Mouse (Mus musculus) left cerebral cortex, postnatal 25 days (tissue): ENCODE results near the gene Cadps2. TPM values are rescaled to one million over a fixed set of nuclear protein-coding genes. Genes with fewer than 3 reads are reported as not detected.

ENCODE experiments used
- DNase-seq, 2 experiments: peaks; one replicate each; pipeline ENCODE4 v3.0.0; 2022; ENCODE audit warnings: low spot score in 2 of 2, mixed read lengths in 1 of 2
- intact Hi-C: fragments of 180-260 bp; cut with DNase I; formaldehyde crosslinking; loops from one replicate; pipeline ENCODE4 v1.15.1; 2025
- total RNA-seq, 2 experiments: library from RNA; stranded (reverse); gene quantifications; 2 replicates each; pipeline ENCODE4 v1.2.3; 2021

The Cadps2 gene
- total RNA-seq, 2 experiments from 2014 or later, result 85.8 to 90.7 TPM

DNA sequence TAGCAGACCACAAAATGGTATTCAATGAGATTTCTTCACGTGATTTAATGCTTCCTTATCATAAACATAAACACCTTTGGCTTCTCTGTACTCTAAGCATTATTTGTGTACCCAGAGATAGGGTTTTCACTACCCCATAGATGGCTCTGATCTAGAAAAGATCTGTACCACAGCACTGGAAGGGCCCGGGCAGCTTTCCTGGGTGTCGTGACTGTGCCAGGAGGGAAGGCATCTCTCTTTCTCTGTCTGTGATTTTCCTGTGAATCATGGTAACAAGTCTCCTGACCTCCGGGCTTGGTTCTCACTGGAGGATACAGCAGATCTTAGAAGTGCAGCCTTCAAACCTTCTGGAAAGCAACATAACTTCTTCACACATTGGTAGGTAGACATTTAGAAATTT is 265.5 kb downstream of the Cadps2 start:
- DNase-seq, result no peak
- intact Hi-C loops, result no loop called here

DNA sequence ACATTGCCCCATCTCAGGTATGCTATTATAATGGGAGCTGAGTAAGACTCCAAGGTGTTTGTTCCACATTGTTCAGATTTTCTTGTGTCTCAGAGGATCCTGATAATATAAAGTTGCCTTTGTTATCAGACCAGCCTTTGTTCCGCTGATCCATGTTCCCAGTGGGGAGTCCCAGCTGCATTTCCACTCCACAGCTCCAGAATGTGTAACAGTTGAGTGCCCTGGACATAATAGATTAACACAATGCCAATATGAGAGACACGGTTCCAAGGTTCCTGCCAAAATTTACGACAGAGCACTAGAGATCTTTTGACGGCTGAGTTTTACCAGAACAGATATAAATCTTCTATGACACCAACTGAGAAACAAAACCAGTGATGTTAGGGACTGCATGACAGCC is 266.8 kb downstream of the Cadps2 start:
- DNase-seq, result no peak
- intact Hi-C loops, result no loop called here

DNA sequence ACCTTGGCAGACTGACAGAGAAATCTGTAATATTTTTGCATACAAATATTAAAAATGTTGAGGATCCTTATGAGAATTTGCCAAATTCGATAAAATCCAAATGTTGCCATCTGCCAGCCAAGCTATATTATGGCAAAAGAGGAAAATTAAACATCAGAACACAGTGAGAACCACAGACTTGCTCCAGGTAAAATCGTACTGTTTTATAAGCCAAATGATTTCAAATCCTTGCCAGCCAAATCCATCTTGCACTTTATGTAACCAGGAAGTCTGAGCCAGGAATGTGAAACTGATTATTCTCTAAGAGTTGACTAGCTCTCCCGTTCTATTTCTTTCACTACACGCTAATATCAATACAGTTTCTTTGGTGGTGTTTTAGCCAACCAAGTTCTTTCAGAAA is 269.5 kb downstream of the Cadps2 start:
- DNase-seq, result peak; percentile 19 to 36
- intact Hi-C loops, result no loop called here

DNA sequence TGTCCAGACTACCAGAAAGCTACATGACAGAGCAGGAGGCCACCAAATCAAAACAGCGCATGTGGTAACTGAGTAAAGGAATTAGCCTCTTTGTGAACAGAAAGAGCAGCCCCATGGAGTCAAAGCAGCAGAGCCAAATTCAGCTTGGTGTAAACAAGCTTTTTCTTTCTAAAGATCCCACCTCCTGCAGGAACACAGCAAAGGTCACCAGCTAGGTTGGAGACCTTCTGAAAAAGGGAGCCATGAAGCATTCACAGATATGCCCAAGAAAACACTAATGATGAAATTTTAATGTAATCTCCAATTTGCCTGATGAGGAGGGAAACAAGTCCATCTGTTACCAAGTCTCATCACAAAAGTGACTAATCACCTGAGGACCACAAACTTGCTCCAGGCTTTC is 270.5 kb downstream of the Cadps2 start:
- no peak for DNase-seq
- intact Hi-C loops, result no loop called here

DNA sequence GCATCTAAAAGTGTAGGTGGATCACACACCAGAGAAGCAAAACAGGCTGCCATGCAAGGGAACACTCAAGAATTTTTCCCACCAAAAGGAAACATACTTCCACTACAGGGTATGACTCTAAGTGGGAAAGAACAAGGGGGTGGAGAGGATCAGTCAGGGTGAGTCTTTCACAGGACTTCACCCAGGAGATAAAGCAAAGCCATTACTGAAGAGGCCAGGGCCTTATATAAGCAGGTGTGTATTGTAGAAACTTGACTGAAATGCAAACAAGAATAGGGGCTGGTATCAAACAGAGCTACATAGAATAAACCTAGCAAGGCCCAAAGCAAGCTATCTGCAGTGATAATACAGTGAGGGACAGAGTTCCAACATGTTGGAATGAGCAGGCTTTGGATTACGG is 271.6 kb downstream of the Cadps2 start:
- intact Hi-C loops, result no loop called here
- DNase-seq, result no peak

DNA sequence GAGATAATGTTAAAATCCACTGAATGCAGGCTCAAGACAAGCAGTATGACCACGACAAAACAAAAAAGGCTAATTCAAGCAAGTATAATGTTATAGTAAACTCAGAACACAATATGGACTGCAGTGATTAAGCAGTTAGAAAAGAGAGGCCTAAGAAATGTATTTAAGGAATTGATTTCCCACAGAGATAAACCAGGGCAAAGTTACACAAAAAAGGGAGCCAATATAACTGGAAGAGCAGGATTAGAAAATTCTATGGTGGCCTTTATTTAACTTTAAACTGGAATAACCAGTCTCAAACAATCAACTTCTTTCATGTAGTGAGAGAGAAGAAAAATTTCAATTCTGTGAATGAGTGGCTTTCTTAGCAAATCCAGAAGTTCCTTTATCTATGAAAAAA is 289.3 kb downstream of the Cadps2 start:
- DNase-seq, result no peak
- intact Hi-C loops, result no loop called here

DNA sequence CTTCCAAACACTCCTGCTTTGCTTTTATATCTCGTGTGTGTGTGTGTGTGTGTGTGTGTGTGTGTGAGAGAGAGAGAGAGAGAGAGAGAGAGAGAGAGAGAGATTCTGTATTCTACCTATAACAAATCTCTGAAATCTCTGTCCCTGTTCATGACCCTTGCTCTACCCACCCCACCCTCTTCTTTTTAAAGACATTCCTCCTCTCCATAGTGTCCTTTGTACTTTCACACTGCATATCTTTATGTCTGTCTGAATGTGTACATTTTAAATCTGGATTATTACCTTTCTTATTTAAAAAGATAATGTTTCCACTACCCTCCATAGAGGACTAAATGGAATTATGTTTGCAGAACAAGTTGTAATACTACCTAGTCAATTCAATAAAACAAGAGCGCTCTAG is 315.5 kb downstream of the Cadps2 start:
- intact Hi-C loops, result no loop called here
- DNase-seq, result no peak

DNA sequence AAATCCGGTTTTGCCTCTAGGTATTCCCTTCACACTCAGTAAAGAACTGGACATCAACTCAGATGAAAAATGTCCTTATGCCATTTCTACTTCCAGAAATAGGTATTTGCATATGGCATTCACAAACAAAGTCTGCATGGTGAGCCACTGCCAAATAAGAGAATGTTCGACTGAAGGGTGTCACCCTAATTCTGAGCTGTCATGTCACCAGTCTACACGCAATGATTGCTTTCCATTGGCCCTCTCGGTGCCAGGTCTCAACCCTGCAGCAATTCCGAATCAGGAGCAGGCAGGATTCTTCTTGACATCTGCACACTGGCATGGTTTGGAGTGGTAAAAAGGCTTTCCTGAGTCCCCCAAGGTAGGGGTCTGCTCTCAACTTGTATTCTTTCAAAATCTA is 316.7 kb downstream of the Cadps2 start:
- DNase-seq, result no peak
- intact Hi-C loops, result no loop called here

DNA sequence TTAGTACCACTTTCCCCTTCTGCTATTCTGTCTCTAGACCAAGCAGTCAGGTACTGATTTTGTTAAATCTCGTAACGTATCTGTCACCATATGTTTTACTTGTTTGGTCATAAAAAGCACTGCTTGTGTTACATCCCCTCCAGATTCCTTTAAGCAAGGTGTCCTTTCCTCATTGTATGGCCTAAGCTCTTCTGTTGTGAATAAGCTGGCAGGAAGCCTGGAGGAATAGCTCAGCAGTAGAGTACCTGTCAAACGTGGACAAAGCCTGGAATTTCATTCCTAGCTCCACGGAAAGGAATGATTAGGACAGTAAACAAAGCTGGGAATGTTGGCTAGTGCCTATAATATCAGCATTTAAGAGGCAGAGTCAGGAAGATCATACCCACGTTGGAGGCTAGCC is 340.6 kb downstream of the Cadps2 start:
- no peak for DNase-seq
- intact Hi-C loops, result loop anchor here (10.0 kb wide), 1 partner anchor 1016 kb away; the partner anchor contains the start of gene Iqub

DNA sequence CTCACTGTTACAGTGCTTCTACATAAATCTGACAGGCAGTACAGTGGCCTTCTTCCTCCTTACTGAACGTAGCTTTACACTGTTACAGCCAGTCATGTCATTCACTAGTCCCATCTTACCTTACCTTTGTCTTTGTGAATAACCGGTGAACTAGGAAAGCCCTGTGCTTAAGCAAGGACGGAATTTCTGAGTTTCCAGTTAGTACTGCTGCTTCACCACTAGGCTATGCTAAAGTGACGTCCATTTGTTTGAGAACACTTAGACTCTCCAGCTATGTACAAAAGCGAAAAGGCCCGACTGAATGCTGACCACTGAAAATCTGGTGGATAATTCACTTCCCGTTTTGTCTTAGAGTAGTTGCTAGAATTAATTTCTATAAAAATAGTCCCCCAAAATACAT is 347.4 kb downstream of the Cadps2 start:
- DNase-seq, result peak; percentile 23 to 54
- intact Hi-C loops, result loop anchor here (1.0 to 10.0 kb wide), 4 partner anchors 395 to 1023 kb away; partner anchors contain the start of gene Iqub

DNA sequence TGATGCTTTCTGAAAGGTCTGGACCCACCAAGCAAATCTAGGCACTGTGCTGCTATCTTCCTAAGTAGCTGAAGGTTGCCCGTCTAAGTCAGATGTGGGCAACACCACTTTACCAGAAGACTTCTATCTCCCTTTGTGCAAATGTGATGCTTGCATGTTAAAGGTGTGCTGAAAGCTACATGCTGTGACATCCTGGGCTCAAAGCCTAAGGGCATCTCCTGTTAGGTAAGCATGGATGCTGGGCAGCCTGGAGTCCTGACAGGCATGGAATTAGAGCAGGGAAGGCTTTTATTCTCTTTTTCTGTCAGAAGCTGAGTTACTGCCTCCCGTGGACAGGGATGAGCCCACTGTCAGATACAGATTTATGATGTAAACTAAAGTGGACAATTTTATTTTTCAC is 348.8 kb downstream of the Cadps2 start:
- DNase-seq, result no peak
- intact Hi-C loops, result loop anchor here (5.0 to 10.0 kb wide), 3 partner anchors 397 to 1024 kb away; partner anchors contain the start of gene Iqub

DNA sequence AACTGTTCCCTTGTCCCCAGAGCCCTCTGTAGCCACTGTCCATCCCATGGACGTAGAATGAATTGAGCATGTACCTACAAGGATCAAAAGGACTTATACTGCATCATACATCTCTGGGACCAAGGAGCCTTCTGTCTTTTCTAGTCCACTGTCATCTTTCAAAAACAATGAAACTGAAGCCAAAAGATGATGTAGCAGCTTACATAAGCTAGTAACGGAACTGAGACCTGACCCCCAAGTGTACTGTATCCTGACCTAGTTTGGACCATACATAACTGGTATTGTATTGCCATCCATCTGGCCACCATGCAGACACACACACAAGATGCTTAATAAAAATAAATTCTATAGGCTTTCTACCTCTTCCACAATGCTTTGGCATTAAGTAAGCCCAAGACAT is 350.2 kb downstream of the Cadps2 start:
- intact Hi-C loops, result no loop called here
- DNase-seq, result no peak

DNA sequence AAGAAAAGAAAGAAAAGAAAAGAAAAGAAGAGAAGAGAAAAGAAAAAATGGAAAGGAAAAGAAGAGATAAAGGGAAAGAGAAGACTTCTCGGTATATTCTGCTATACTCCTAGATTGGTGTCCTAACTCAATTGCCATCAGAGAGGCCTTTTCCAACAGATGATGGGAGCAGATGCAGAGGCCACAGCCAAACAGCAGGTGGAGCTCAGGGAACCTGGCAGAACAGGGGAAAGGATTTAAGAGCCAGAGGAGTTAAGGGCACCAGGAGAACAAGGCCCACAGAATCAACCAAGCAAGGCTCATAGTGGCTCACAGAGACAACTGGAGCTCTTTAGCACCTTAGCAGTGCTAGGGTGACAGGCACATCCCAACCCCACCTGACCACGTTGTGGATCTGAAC is 366.5 kb downstream of the Cadps2 start:
- peak in 1 of 2 experiments; percentile 61 for DNase-seq
- intact Hi-C loops, result loop anchor here (5.0 kb wide), 1 partner anchor 880 kb away; no protein-coding TSS in a partner anchor

DNA sequence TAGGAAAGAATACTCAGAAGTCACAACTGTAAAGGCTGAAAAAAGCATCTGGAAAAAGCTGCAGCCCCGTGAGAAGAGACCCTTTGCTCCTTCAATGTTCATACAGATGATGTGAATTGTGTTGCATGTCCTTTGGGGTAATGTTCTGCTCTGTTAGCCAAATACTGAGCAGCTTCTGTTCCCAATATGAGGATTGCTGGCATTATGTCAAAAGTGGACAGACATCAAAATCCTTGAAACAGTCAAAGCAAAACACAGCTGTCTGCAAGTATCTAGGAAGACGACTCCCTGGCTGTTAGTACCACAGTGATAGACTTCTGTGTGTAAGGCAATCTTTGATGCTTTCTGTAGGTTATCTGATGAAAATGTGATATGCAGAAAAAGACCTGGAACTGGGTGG is 367.4 kb downstream of the Cadps2 start:
- DNase-seq, result no peak
- intact Hi-C loops, result loop anchor here (5.0 kb wide), 1 partner anchor 880 kb away; no protein-coding TSS in a partner anchor

DNA sequence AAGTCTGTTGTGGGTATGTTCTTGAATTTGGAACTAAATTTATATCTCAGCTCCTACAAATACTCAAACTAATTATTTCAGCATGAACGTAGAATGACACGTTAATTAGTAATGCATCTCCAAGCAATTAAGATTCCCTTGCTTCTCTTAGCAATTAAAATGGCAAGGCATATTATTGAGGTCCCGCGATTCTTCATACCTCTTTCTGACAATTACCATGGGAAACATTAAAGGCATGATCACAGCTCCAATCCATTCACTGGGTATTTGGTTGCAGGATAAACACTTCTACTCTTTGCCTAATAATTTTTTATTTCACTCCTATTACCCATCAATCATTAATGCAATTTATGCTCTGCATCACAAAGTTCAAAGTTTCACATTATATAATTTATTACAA is 371.3 kb downstream of the Cadps2 start:
- intact Hi-C loops, result no loop called here
- no peak for DNase-seq

DNA sequence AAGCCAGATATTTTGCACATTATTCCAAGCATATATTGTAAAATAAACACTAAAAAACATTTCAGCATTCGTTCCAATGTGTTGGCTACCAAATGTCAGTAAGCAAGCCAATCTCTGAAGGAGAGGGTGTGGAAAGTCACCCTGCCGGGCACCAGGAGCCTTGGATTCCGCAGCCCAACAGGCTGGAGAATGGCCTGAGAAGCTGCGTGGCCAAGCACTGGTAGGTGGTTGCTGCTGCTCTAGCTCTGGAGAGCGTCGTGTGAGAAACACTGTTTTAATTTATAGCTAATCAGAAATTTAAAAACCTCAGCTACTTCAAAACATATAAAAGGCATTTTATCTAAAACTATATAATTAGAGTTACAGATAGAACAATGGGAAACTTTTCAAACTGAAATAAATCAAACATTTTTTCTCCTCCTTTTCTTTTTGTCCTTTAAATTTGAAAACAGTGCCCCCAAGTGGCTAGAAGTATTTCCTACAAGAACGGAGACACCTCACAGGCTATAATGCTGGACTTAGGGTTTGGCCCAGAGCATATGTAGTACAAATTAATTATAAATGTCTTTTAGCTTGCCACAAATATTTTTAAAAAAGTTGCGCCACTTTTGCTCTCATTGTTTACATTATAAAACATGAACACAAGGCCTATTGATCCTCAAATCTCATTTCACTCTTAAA is 376.5 kb downstream of the Cadps2 start:
- intact Hi-C loops, result loop anchor here (2.0 kb wide), 1 partner anchor 282 kb away; no protein-coding TSS in a partner anchor
- DNase-seq, result peak; percentile 36 to 56

DNA sequence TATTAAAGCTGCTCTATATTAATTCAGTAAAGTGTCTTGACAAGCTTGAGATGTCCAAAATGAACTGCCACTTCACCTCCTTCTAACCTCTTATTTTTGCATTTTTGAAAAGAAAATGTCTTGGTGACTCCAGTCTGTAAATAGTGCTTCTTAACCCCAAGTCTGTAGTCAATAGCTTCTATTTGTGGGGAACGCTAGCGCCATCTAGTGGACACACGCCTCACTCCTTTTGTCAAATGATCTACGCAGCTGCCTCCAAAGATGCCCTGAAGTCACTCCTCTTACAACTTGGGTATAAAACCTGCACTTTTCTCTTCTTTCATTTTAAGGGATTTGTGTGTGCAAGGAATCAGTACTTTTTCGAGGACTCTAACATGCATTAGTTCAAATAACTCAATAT is 381.5 kb downstream of the Cadps2 start:
- intact Hi-C loops, result loop anchor here (5.0 kb wide), 1 partner anchor 455 kb away; no protein-coding TSS in a partner anchor
- peak; percentile 65 to 67 for DNase-seq

DNA sequence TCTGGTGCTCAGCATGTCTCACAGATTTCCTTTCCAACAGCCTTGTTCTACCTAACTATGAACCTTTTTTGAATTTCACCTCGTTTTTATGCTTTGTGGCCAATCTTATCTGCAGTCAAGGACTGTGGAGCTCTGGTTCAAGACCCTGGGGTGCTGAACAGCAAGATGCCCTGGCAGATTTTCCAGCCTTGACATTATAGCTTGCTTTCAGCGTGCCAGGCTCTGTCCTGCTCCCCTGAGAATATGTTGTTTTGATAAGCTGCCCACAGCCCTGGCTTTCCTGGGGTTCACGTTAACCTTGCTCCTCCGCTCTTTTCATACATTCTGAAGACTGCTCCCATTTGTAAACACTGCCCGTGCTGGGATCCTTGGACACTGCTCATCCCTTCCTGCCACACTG is 385.3 kb downstream of the Cadps2 start:
- intact Hi-C loops, result no loop called here
- DNase-seq, result no peak

DNA sequence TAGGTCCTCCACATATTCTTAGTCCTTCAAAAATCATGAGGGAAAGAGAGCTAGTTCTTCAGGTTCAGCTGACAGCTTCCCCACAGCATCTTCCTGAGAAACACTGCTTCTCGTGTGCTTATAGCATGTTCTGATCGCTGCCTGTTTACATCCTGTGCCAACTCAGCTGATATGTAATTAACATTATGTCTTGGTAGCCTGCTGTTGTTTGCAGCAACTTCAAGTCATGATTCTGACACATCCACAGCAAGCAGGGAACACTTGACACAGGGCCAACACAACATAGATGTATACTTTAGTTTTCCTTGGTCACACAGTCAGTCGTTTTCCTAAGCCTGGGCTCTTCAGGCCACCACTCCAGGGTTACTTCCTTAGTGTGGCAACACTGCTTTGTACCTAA is 399.3 kb downstream of the Cadps2 start:
- peak in 1 of 2 experiments; percentile 6 for DNase-seq
- intact Hi-C loops, result no loop called here

DNA sequence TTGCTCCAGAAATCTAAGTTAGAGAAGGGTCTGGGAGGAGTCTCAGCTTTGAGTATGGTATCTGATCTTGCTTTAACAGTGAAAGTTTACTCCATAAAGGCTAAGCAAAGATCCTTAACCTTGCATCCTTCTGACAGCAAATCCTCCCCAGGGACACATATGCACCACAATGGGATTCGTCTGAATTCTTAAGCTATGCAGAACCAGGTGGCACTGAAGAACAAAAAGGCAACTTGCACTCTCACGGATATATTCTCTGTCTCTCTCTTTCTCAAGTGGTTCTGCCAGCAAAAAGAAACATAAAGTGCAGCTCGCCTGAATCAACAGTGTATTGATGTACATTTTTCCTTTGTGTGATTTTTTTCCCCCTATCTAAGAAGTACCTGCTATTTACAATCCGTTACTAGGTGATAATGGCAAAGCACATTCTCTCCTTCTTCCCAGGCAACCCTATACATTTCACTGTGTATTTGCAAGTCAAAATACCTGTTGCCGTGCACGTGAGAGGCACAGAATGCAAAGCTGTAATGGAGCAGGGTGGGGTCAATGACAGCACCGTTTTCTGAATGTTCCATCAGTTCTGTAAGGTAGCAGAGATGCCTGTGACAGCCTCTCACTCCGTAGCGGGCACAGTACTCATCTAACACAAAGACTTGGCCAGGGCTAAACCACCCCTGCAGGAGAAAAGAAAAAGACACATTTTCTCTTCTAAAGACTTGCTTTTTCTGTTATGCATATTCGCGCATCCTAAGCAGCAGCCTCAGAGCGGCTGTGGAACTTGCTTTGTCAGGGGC is 428.8 kb downstream of the Cadps2 start:
- intact Hi-C loops, result no loop called here

DNA sequence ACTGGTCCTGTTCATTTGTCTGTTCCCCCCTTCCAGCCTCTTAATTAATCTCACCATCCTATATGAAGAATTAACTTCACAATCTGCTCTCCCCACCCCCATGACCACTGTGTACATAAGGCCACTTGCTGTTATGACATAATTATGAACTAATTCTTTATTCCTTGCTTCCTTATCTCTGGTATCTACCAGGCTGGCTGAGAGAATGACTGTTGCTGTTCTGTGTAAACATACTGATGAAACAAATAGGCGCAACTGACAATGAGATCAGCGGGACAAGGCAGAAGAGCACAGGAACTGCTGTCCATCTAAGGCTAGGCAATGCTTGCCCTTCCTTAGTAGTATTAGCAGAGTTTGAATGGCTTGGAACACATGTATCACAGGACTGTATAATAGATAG is 445.1 kb downstream of the Cadps2 start:
- no peak for DNase-seq
- intact Hi-C loops, result no loop called here

More for the DNA sequence above, 428.8 kb downstream of the Cadps2 start:
- no peak for DNase-seq
